Mouse (Mus musculus) gastrocnemius, postnatal 14 days (tissue): ENCODE measurements around the gene Gm20721. TPM values are rescaled to one million over a fixed set of nuclear protein-coding genes. Genes with fewer than 3 reads are reported as not detected.
"Not testable (repeated sequence)": the region's sequence is repeated elsewhere in the genome, so short reads cannot be mapped to it uniquely, and the experiment has no call there.

Experiments used
- DNase-seq: peaks from one replicate; pipeline ENCODE4 v3.0.0; 2021; ENCODE audit warnings: mixed read lengths
- intact Hi-C: fragments of 180-260 bp; cut with DNase I; formaldehyde crosslinking; loops from one replicate; pipeline ENCODE4 v1.15.1; 2025; ENCODE audit warnings: low total_unique reads
- total RNA-seq, 2 experiments: library from RNA; stranded (reverse); gene quantifications; 2 replicates each; pipeline ENCODE4 v1.2.3; 2021

Gene Gm20721
- total RNA-seq, 2 experiments from 2014 or later, result 3.1 to 3.2 TPM

GRCm38 (mm10) chr2:174331282-174332030, 15.1 kb downstream of the Gm20721 start:
- intact Hi-C loops, result no loop called here
- no peak for DNase-seq

GRCm38 (mm10) chr2:174330616-174331191, 15.8 kb downstream of the Gm20721 start:
- DNase-seq, result peak; percentile 83
- intact Hi-C loops, result no loop called here

DNA sequence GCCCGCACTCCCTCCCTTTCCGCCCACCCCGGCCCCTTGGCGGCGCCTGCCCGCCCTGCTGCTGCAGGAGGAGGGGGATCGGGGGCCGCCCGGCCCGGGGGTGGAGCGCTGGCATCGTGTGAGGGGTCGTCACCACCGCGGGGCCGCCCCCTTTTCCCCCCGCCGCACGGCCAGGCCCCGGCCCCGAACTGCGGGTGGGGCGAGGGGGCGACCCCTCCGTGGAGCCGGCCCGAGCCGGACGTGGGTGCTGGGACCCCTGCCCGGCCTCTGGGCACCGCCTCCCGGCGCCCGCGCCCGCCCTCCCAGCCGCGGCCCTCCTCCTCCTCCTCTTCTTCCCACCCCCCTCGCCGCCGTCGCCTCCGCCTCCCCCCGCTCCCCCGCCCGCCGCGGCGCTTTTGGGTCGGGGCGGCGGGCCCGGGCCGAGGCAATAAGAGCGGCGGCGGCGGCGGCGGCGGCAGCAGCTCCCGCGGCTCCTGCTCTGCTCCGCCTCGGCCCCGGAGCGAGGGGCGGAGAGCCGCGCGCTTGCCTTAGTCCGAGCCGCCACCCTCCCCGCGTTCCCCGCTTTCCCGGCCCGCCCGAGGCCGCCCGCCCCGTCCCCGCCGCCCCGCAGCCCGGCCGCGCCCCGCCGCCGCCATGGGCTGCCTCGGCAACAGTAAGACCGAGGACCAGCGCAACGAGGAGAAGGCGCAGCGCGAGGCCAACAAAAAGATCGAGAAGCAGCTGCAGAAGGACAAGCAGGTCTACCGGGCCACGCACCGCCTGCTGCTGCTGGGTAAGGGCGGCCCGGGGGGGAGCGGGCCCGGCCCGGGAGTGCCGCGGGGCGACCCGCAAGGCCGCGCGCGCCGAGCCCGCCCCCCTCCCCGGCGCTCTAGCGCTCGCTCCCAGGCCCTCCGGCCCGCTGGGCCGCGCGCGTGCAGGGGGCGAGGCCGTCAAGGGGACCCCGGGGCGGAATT, 16.6 kb downstream of the Gm20721 start:
- peak; percentile 92 for DNase-seq
- intact Hi-C loops, result loop anchor here (10.0 kb wide), 1 partner anchor 145 kb away; the partner anchor contains the start of gene Prelid3b

DNA sequence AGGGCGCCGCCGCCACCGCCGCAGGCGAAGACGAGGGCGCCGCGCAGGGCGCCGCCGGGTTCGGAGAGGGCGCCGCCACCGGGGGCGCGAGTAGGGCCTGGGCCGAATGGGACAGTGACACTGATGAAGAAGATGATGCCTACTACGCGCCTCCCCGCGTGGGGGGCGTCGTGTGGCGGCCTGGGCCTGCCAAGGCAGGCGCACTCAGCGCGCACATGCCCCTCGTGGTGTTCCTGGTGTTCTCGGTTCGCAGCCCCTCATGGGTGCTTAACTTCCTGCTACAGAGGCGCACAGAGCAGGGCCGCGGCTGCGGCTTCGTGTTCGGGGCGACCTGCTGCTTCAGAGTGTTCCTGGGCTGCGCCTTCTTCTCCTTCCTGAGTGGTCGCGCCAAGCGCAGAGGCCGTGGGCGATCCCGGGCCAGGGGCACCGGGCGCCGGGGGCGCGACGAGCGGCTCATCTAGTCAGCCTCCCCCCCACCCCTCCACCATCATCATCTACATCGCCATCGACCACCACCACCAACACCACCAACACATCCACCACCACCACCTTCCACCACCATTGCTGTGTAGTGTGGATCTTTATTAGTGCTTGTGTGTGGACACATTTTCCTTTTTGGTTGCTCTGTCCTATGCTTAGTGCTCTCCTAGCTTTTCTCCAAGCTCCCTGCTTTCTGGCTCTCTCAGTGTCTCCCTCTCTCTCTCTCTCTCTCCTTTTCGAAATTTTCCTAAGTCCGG, 17.4 kb downstream of the Gm20721 start:
- intact Hi-C loops, result loop anchor here (10.0 kb wide), 1 partner anchor 146 kb away; the partner anchor contains the start of gene Prelid3b
- DNase-seq, result peak; percentile 37

- intact Hi-C loops, result loop anchor here (10.0 kb wide), 1 partner anchor 146 kb away; the partner anchor contains the start of gene Prelid3b
- DNase-seq, result no peak
These were observed 18.1 kb downstream of the Gm20721 start for GRCm38 (mm10) chr2:174328358-174328905.

DNA sequence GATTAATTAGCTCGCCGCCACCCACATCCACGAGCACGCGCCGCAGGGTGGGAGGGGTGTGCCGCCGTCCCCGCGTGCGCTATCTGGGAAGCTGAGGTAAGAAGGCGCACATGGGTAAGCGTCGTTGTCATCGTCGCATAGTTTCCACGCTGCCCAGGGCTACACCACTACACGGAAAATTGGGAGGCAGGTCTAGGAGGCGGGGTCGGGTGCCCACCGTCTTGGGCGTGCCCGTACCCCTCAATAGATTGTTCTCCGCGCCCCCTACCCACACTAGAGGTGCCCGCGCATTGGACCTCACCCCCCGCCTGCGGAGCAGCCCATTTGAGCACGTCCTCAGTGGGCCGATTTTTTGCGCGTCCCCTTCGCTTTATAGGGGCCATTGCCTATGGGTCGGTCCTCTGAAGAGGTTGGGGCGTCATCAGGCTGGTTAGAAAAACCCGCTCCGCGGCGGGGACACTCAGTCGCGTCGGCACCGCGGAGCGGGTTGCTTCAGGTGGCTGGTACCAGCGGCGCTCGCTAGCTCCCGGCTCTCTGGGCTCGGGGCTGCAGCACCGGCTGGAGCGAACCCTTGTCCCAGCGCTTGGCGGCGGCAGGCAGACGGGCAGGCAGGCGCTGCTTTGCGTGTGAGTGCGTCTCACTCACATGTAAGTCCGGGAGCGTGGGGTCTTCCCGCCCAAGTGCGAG, 19.1 kb downstream of the Gm20721 start:
- intact Hi-C loops, result loop anchor here (10.0 kb wide), 1 partner anchor 147 kb away; the partner anchor contains the start of gene Prelid3b

DNA sequence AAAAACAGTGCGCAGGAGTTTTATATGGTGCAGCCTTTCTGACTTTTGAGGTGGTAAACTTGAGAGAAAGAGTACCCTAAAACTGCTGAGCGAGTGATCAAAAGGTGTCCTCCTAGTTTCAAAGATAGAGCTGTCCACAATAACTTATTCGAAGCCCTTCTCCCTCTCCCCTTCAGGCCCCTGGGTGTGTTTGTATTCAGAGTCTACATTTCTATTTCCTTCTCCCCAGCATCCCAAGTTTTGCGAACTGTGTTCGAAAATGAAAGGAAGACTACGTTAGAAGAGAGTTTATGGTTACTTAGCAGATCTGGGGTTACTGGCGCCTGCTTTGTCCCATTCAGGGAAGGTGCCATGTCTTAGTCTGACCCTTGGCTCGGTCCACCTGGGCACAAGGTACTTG, 20.0 kb downstream of the Gm20721 start:
- intact Hi-C loops, result loop anchor here (10.0 kb wide), 1 partner anchor 148 kb away; the partner anchor contains the start of gene Prelid3b
- no peak for DNase-seq

More for the DNA sequence above, 19.1 kb downstream of the Gm20721 start:
- DNase-seq, result peak; percentile 47

GRCm38 (mm10) chr2:174325989-174326388, 20.5 kb downstream of the Gm20721 start:
- intact Hi-C loops, result loop anchor here (10.0 kb wide), 1 partner anchor 149 kb away; the partner anchor contains the start of gene Prelid3b
- DNase-seq, result no peak

- no peak for DNase-seq
- intact Hi-C loops, result no loop called here
These were observed 29.9 kb downstream of the Gm20721 start for GRCm38 (mm10) chr2:174316661-174317060.

- intact Hi-C loops, DNase-seq: not testable (repeated sequence)
These were observed 31.1 kb downstream of the Gm20721 start for GRCm38 (mm10) chr2:174315445-174315844.

DNA sequence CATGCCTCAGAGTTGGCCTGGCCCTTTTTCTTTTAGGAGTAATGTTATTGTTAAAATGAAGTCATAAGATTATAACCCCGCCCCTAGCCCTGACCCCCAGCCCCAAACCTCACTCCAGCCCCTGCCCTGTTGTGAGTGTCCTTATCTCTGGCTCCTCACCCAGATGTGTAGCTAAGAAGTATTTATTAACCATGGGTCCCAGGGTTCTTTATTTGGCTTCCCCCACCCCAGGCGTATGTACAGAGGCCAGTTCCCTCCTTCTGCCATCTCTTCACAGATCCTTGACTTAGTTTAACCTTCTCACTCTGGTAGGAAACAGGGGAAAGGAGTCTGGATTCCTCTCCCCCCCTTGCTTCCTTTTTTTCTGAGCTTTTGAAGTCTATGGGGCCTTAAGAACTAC, 33.9 kb downstream of the Gm20721 start:
- DNase-seq, result no peak
- intact Hi-C loops, result loop anchor here (5.0 kb wide), 3 partner anchors 345 to 590 kb away; no protein-coding TSS in a partner anchor

GRCm38 (mm10) chr2:174312118-174312647, 34.3 kb downstream of the Gm20721 start:
- intact Hi-C loops, result loop anchor here (5.0 kb wide), 3 partner anchors 345 to 590 kb away; no protein-coding TSS in a partner anchor
- DNase-seq, result peak; percentile 71

GRCm38 (mm10) chr2:174311613-174312012, 34.9 kb downstream of the Gm20721 start:
- intact Hi-C loops, result loop anchor here (2.0 to 5.0 kb wide), 4 partner anchors 346 to 591 kb away; no protein-coding TSS in a partner anchor
- DNase-seq, result no peak

DNA sequence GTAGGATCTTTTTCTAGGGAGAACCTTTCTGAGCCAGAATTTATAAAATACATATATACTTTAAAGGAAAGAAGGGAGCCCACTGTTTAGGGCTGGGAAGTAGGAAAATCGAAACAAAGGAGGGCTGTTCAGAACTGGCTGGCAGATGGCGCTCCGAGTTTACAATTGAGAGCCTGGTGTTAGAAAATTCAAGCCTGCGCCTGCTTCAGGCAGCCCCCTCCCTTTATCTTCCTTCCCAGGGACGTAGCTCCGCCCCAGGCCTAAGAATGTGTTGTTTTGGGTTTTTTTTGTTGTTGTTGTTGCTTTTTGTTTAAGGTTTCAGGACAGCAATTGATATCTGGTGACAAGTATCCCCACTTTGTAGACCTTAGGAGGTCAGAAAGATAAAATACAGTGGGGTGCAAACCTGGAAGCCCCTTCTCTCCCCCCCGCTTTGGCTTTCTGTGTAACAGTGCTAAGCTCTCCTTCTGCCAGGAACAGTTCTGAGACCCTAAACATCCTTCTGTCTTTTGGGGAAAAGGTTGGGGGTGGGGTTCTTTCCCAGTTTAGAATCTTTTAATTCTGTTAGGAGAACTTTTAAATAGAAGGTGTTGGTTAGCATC, 35.5 kb downstream of the Gm20721 start:
- intact Hi-C loops, result loop anchor here (2.0 to 5.0 kb wide), 4 partner anchors 346 to 591 kb away; no protein-coding TSS in a partner anchor
- DNase-seq, result no peak

- no peak for DNase-seq
- intact Hi-C loops, result no loop called here
These were observed 38.6 kb downstream of the Gm20721 start for GRCm38 (mm10) chr2:174307903-174308302.

GRCm38 (mm10) chr2:174305646-174306045, 40.9 kb downstream of the Gm20721 start:
- DNase-seq, result no peak
- intact Hi-C loops, result no loop called here

- DNase-seq, result no peak
- intact Hi-C loops, result no loop called here
These were observed 44.0 kb downstream of the Gm20721 start for GRCm38 (mm10) chr2:174302526-174302925.
